Mouse (Mus musculus): ENCODE results near the gene Rfx8.

DNA sequence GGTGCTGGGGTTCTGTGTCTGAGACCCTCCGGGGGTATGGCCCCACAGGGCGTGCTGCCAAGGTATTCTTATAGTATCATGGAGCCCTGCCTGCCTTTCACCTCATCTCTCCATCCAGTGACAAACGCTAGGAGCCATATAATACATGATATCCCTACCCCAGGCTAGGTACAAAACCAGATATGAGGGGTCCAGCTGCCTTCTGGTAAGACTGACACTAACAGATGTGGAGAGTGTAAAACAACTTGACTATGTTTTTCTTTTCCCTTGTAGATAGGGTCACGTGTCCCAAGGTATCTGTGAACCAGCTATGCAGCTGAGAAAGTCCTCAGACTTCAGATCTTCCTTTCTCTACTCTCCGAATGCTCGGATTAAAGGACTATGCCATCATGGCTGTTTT, 30.7 kb upstream of the Rfx8 start:
- TF ChIP-seq CTCF (IDR thresholded peaks at IDR 0.05; ENCODE audit: insufficient read depth, low read length) (no peak), POLR2A (IDR thresholded peaks at IDR 0.05; ENCODE audit: borderline replicate concordance, extremely low read depth, low read depth, low read length) (no peak)
